Mouse (Mus musculus): ENCODE data around the gene Btbd3.

DNA sequence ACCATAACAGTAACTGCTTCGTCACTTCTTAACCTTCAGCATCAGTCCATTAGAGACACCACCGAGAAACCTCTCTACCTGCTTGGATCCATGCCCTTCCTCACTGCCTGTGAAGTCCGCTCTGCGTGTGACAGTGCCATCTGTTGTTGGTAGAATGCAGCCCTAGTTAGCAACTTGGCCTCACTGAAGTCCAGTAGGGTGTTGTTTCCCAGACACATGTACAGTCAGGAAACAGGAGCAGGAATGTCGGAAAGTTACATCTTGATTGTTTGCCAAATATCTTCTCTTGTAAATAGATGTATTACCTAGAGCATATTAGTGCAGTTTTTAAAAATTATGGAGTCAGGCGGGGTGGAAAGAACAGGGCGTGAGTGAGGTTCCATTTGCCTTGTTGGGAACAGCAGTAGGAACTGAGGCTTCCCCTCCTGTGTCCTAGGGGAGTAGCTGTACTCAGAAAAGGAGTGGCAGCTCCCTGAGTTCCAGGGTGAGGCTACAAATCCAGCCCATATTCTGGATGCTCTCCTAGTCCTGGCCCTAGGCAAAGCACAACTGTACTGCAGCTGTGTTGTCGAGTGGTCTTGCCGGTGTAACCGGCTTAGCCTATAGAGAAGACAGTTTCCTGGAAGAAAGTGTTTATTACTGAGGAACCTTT, 25.3 kb downstream of the Btbd3 start:
- no peak for TF ChIP-seq CTCF (IDR thresholded peaks at IDR 0.05; ENCODE audit: low read depth, low read length)
- no peak for TF ChIP-seq GATA1 (IDR thresholded peaks at IDR 0.05; ENCODE audit: borderline replicate concordance, low read length)

All from G1E (cell line).